Mouse (Mus musculus) adrenal gland, postnatal 4 days (tissue): ENCODE data around the gene Lekr1. TPM values are rescaled to one million over a fixed set of nuclear protein-coding genes. Genes with fewer than 3 reads are reported as not detected.

Experiments used
- DNase-seq, 2 experiments: peaks; one replicate each; pipeline ENCODE4 v3.0.0; 2021 to 2022; ENCODE audit warnings: low spot score in 2 of 2, mixed read lengths in 2 of 2
- long read RNA-seq, 2 experiments: library from polyadenylated mRNA; stranded (forward); transcript quantifications; one replicate each; pipeline ENCODE4 v2.0.0; 2021
- total RNA-seq, 2 experiments: library from RNA; stranded (reverse); gene quantifications; 2 replicates each; pipeline ENCODE4 v1.2.3; 2021

The Lekr1 gene
- total RNA-seq = 1 to 10 TPM; 4.0 to 4.1 TPM
- long read RNA-seq, experiment 1, partial matches to known transcripts = 0 of 1 reads
- long read RNA-seq, experiment 1, other reads (novel, unspliced or antisense) = 0 of 1 reads
- long read RNA-seq, experiment 2, partial matches to known transcripts = 0 of 2 reads
- long read RNA-seq, experiment 2, other reads (novel, unspliced or antisense) = 1 of 2 reads

- peak; percentile 78 to 87 for DNase-seq
Observed at GRCm38 (mm10) chr3:65665977-65666766, at the start of gene Lekr1. TSS of gene Lekr1 (plus strand) at chr3:65666228.

- no peak for DNase-seq
Observed at GRCm38 (mm10) chr3:65617507-65617906, 48.5 kb upstream of the Lekr1 start.

GRCm38 (mm10) chr3:65619340-65619739 lies 46.7 kb upstream of the Lekr1 start:
- DNase-seq = no peak

- DNase-seq = no peak
Observed at GRCm38 (mm10) chr3:65623057-65623456, 43.0 kb upstream of the Lekr1 start.

GRCm38 (mm10) chr3:65625496-65626289 lies 40.3 kb upstream of the Lekr1 start:
- no peak for DNase-seq

GRCm38 (mm10) chr3:65626290-65626914 lies 39.6 kb upstream of the Lekr1 start:
- DNase-seq = no peak

GRCm38 (mm10) chr3:65627021-65627706 lies 38.9 kb upstream of the Lekr1 start:
- no peak for DNase-seq

- no peak for DNase-seq
Observed at GRCm38 (mm10) chr3:65627707-65628028, 38.4 kb upstream of the Lekr1 start.

- DNase-seq = no peak
Observed at GRCm38 (mm10) chr3:65629565-65630112, 36.4 kb upstream of the Lekr1 start.

- no peak for DNase-seq
Observed at GRCm38 (mm10) chr3:65633604-65634003, 32.4 kb upstream of the Lekr1 start.

- DNase-seq = no peak
Observed at GRCm38 (mm10) chr3:65635983-65636382, 30.0 kb upstream of the Lekr1 start.

GRCm38 (mm10) chr3:65637313-65637712 lies 28.7 kb upstream of the Lekr1 start:
- DNase-seq = no peak

- no peak for DNase-seq
Observed at GRCm38 (mm10) chr3:65638896-65639295, 27.1 kb upstream of the Lekr1 start.

GRCm38 (mm10) chr3:65639454-65640014 lies 26.5 kb upstream of the Lekr1 start:
- DNase-seq = no peak

GRCm38 (mm10) chr3:65642959-65643358 lies 23.1 kb upstream of the Lekr1 start:
- no peak for DNase-seq

GRCm38 (mm10) chr3:65643654-65644053 lies 22.4 kb upstream of the Lekr1 start:
- DNase-seq = no peak

- no peak for DNase-seq
Observed at GRCm38 (mm10) chr3:65647592-65647991, 18.4 kb upstream of the Lekr1 start.

GRCm38 (mm10) chr3:65648913-65649312 lies 17.1 kb upstream of the Lekr1 start:
- no peak for DNase-seq

- DNase-seq = no peak
Observed at GRCm38 (mm10) chr3:65650156-65650815, 15.7 kb upstream of the Lekr1 start.
